Mouse (Mus musculus): ENCODE results near the gene Vps37c. TPM values are rescaled to one million over a fixed set of nuclear protein-coding genes. Genes with fewer than 3 reads are reported as not detected.

The Vps37c gene
- polyA plus RNA-seq (2015; fragmentation: Nextera tagmentation; extraction: Ambion mirVana): 28.7 and 30.3 TPM in 2 replicates

DNA sequence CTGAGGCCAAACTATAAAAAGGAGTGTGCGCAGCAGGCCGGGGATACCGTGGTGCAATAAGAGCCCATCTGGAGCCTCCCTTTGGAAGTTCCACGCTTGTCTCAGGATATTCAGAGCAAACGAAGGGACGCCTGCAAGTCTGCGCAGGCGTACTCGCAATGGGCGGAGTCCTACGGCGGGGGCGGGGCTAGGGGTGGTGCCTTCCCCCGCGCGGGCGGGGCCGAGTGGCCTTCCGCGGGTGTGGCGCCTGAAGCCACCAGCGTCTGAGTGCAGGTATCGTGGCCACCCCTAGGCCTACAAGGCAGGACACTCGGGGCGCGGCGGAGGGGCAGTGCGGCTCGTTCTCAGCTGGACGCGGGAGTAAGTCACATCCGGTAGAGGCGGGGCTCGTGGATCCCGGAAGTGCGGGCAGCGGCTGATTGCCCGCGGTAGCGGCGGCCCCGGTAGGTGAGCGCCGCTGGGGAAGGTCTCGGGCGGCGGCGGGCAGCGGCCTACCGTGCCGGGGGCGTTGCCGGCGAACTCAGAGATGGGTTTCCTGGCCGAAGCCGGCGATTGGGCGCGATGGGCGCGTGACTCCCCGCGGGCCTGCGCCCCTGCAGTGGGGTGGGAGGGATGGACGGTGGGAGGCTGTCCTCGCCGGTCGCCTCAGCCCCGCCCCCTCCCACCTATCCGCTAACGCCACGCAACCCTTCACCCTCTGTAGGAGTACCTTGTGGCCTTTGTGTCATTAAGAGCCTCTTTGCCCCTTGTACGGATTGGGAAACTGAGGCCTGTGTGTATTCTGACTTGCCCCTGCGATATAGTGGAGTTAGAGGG, at the start of gene Vps37c:
Vps37c (plus strand) TSS at position 199 of the 816 bp plus-strand sequence.
- Histone ChIP-seq H3K36me3 (no peaks in the 10 kb centered on the region), H3K27me3 (replicated peaks) (no peaks in the 10 kb centered on the region), H3K4me2 (peak within 1 kb of the TSS; percentile 66), H3K9ac (replicated peaks) (peak within 1 kb of the TSS; percentile 68), H3K27ac (replicated peaks) (peak within 1 kb of the TSS; percentile 97), H3K9me3 (replicated peaks) (no peaks in the 10 kb centered on the region), H3K4me1 (peaks cover 38% of the 10 kb centered on the region), H3K4me3 (replicated peaks) (peak within 1 kb of the TSS; percentile 75)
- peak; percentile 93 for ATAC-seq (ENCODE audit: low FRiP score)
- WGBS: under 1% methylated on average over 71 of the region's 74 CpGs

DNA sequence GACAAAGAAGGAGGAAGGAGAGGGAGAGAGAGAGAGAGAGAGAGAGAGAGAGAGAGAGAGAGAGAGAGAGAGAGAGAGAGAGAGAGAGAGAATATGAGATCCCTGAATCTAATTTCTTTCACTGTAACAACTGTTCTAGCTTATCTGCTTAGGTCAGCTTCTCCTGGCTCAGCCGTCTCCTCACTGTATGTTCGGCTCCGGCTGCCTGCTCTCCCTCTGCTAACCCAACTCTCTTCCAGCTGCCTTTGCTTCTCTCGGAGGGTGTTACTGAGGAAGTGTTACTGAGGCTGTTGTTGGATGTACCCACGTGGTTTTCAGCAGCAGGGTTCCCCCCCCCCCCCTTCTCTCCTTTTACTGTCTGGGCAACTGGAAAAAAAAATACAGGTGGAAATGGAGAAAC, 48.5 kb upstream of the Vps37c start:
- peak overlapping the region; percentile 17; the same call in 1 of the 2 replicates for H3K4me2 ChIP-seq
- WGBS: 9% methylated on average over 5 of the region's 5 CpGs

DNA sequence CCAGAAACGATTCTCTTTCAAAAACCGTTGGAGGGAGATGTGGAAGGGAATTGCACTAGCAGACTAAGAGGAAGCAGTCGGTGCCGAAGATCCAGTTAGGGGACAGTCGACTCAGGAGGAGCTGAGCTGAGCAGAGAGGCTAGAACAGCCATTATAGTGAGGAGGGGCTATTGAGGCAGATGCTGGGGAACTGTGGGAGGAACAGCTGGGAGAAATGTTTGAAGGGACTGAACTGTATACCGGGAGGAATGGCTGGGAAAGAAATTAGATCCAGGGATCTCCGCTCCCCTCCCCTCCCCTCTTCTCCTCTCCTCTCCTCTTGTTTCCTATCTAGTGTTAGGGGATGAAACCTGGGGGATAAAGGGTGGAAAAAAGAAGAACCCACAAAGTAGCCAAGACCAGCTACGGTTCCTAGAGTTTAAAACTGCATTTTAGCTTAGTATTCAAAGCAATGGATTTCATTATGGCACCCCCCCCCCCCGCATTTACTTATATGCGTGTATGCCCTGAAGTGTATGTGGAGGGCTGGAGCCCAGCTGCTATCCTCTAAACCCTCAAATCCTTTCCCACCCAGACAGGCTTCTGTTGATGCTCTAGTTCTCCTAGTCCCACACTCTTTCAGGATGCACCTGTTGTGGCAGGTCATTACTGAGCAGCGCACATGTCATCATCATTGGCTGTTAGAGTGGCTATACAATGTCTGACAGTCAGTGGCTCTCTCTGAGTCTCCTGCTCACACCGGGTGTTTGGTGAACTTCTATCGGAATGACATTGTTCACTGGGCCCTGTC, 47.8 kb upstream of the Vps37c start:
- H3K4me2 ChIP-seq: peak overlapping the region; percentile 17; the same call in 1 of the 2 replicates
- H3K4me1 ChIP-seq: no peaks in the 10 kb centered on the region
- no peak overlapping the region for H3K9ac ChIP-seq (replicated peaks)
- no peaks in the 10 kb centered on the region for H3K36me3 ChIP-seq
- H3K27ac ChIP-seq (replicated peaks): no peak overlapping the region
- no peaks in the 10 kb centered on the region for H3K9me3 ChIP-seq (replicated peaks)
- WGBS: 48% methylated on average over 13 of the region's 13 CpGs
- H3K27me3 ChIP-seq (replicated peaks): no peaks in the 10 kb centered on the region
- no peak overlapping the region for H3K4me3 ChIP-seq (replicated peaks)
- ATAC-seq (ENCODE audit: low FRiP score): no peak

More for the DNA sequence above, 48.5 kb upstream of the Vps37c start:
- H3K9me3 ChIP-seq (replicated peaks): no peaks in the 10 kb centered on the region
- no peak for ATAC-seq (ENCODE audit: low FRiP score)
- no peaks in the 10 kb centered on the region for H3K36me3 ChIP-seq
- H3K4me1 ChIP-seq: peaks cover 3% of the 10 kb centered on the region
- H3K27me3 ChIP-seq (replicated peaks): no peaks in the 10 kb centered on the region
- no peak overlapping the region for H3K27ac ChIP-seq (replicated peaks)
- no peak overlapping the region for H3K4me3 ChIP-seq (replicated peaks)
- H3K9ac ChIP-seq (replicated peaks): no peak overlapping the region

DNA sequence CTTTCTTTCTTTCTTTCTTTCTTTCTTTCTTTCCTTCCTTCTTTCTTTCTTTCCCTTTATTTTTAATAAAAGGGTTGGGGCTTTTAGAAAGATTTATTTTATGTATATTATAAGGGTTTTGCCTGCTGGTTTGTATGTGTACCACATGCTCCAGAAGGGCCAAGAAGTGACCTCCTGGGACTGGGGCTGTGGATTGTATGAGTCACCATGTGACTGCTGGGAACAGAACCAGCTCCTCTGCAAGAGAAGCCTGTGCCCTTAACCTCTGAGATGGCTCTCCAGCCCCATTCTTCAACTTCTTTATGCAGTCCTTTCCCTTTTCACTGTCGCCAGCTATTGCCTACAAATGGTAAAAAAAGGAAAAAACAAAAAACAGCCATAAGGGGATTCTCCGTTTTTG, 42.9 kb upstream of the Vps37c start:
- Histone ChIP-seq H3K9ac (replicated peaks) (no peak overlapping the region), H3K4me2 (no peak overlapping the region), H3K4me1 (no peaks in the 10 kb centered on the region), H3K27ac (replicated peaks) (no peak overlapping the region), H3K9me3 (replicated peaks) (no peaks in the 10 kb centered on the region), H3K27me3 (replicated peaks) (no peaks in the 10 kb centered on the region), H3K36me3 (no peaks in the 10 kb centered on the region), H3K4me3 (replicated peaks) (no peak overlapping the region)
- no peak for ATAC-seq (ENCODE audit: low FRiP score)
- 93% methylated on average over 2 of the region's 2 CpGs for WGBS

DNA sequence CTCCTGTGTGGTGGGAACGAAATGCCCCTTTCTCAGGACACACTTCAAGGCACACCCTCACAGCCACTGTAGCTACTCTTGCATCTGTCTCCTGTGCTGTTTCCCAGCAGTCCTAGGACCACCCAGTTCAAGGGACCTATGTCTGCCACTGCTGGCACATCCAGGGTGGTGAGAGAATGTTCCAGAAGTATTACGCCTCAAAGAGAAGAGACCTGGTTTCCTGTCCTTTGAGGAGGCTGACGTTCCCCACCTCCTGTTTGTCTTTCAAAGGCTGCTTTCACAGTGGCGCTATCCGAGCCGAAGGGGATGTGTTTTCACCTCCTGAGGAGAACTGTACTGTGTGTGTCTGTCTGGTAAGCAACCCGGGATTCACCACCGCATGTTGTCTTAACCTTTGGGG, 40.4 kb upstream of the Vps37c start:
- Histone ChIP-seq H3K4me1 (no peaks in the 10 kb centered on the region), H3K4me2 (no peak overlapping the region), H3K9me3 (replicated peaks) (no peaks in the 10 kb centered on the region), H3K9ac (replicated peaks) (no peak overlapping the region), H3K27me3 (replicated peaks) (no peaks in the 10 kb centered on the region), H3K27ac (replicated peaks) (no peak overlapping the region), H3K36me3 (no peaks in the 10 kb centered on the region), H3K4me3 (replicated peaks) (no peak overlapping the region)
- ATAC-seq (ENCODE audit: low FRiP score): no peak
- 81% methylated on average over 8 of the region's 8 CpGs for WGBS

DNA sequence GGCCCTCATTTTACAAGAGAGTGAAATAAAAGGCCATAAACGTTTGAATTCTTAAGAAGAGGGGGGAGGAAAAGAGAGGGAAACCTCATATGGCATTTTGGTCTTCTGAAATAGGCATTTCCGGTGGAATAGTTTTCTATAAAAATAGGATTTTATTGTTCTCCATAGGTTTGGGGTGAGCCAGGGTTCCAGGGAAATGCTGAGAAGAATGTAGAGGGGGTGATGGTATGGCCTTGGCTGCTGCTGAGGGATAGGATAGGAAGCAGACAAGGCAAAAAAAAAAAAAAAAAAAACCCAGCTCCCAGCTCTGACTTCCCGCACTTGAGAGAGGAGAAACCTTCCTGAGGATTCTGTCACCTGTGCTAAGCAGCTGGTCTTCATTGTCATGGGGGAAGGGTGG, 32.5 kb upstream of the Vps37c start:
- Histone ChIP-seq H3K4me2 (no peak overlapping the region), H3K4me3 (replicated peaks) (no peak overlapping the region), H3K9ac (replicated peaks) (no peak overlapping the region), H3K4me1 (no peaks in the 10 kb centered on the region), H3K36me3 (no peaks in the 10 kb centered on the region), H3K9me3 (replicated peaks) (no peaks in the 10 kb centered on the region), H3K27me3 (replicated peaks) (no peaks in the 10 kb centered on the region), H3K27ac (replicated peaks) (no peak overlapping the region)
- WGBS: 38% methylated on average over 3 of the region's 3 CpGs
- ATAC-seq (ENCODE audit: low FRiP score): no peak

DNA sequence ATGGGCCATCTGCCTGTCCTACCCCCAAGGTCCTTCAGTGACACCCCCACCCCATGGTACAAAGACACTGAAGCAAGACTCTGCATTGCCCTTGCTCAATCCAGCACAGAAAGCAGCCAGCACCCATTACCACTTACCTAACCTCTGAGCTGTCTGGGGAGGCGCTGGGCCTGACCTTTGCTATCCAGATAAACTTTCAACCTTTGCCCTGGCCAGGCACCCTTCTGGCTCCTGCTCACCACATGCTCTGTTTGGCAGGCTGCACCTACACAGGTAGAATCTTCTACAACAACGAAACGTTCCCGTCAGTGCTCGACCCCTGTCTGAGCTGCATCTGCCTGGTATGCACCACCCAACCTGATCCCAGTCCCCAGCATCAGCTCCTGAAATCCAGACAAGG, 30.8 kb upstream of the Vps37c start:
- H3K27ac ChIP-seq (replicated peaks): no peak overlapping the region
- no peak for ATAC-seq (ENCODE audit: low FRiP score)
- H3K4me1 ChIP-seq: no peaks in the 10 kb centered on the region
- WGBS: 86% methylated on average over 5 of the region's 5 CpGs
- no peaks in the 10 kb centered on the region for H3K9me3 ChIP-seq (replicated peaks)
- no peaks in the 10 kb centered on the region for H3K27me3 ChIP-seq (replicated peaks)
- no peak overlapping the region for H3K4me2 ChIP-seq
- H3K9ac ChIP-seq (replicated peaks): no peak overlapping the region
- no peaks in the 10 kb centered on the region for H3K36me3 ChIP-seq
- H3K4me3 ChIP-seq (replicated peaks): no peak overlapping the region

DNA sequence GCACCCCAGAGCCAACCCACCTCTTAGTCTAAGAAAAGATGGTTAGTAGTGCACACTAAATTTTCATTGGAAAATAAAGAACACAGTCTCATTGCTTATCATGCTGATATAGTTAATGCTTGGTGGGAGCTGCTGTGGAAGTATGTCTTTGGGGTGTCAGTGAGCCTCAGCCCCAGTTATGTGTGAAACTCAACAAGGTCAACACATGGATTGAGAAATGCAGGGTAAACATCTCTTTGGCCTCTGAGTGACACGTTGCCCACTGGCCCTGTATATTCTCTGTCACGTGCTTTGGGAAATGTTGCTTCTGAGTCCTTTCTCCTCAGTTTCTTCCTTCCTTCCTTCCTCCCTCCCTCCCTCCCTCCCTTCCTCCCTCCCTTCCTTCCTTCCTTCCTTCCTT, 30.1 kb upstream of the Vps37c start:
- H3K4me3 ChIP-seq (replicated peaks): no peak overlapping the region
- H3K27me3 ChIP-seq (replicated peaks): no peaks in the 10 kb centered on the region
- H3K27ac ChIP-seq (replicated peaks): no peak overlapping the region
- H3K9me3 ChIP-seq (replicated peaks): no peaks in the 10 kb centered on the region
- no peaks in the 10 kb centered on the region for H3K36me3 ChIP-seq
- no peaks in the 10 kb centered on the region for H3K4me1 ChIP-seq
- ATAC-seq (ENCODE audit: low FRiP score): no peak
- WGBS: 91% methylated on average over 2 of the region's 2 CpGs
- no peak overlapping the region for H3K4me2 ChIP-seq
- H3K9ac ChIP-seq (replicated peaks): no peak overlapping the region

DNA sequence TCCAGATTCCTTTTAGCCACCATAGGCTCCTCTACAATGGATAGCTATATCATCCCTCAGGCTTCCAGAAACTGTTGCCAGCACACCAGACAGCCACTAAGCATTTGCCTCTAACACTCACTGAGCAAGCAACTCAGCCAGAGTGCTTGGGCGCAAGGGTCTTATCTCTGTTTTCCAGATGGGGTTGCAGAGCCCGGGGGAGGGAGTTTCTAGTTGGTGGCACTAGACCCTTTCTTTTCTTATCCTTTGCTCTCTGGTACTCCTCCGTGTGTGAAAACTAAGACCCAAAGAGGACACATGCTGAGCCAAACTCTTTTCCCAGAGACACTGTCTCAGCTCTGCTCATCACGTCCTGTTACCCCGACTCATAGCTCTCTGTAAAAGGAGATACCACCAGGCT, 27.2 kb upstream of the Vps37c start:
- Histone ChIP-seq H3K36me3 (no peaks in the 10 kb centered on the region), H3K27ac (replicated peaks) (no peak overlapping the region), H3K4me1 (no peaks in the 10 kb centered on the region), H3K4me2 (no peak overlapping the region), H3K9me3 (replicated peaks) (no peaks in the 10 kb centered on the region), H3K9ac (replicated peaks) (no peak overlapping the region), H3K27me3 (replicated peaks) (no peaks in the 10 kb centered on the region), H3K4me3 (replicated peaks) (no peak overlapping the region)
- no peak for ATAC-seq (ENCODE audit: low FRiP score)
- 81% methylated on average over 5 of the region's 5 CpGs for WGBS

DNA sequence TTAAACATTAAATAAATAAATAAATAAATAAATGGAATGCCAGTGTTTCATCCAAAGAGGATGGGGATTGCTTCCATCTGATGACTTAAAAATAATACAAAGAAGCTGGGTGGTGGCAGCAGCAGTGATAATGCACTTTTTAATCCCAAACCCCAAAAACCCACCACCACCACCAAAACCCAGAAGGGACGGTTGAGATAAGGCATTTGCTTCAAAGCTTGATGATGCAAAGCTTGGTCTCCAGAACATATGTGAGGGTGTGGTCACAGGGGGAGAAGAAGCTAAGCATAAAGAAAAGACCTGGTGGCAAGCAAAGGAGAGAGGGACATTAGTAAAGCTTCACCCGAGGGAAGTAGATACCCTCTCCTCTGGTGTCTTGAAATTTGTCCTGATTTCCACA, 26.6 kb upstream of the Vps37c start:
- no peak overlapping the region for H3K4me3 ChIP-seq (replicated peaks)
- no peaks in the 10 kb centered on the region for H3K9me3 ChIP-seq (replicated peaks)
- WGBS: 85% methylated on average over 2 of the region's 2 CpGs

DNA sequence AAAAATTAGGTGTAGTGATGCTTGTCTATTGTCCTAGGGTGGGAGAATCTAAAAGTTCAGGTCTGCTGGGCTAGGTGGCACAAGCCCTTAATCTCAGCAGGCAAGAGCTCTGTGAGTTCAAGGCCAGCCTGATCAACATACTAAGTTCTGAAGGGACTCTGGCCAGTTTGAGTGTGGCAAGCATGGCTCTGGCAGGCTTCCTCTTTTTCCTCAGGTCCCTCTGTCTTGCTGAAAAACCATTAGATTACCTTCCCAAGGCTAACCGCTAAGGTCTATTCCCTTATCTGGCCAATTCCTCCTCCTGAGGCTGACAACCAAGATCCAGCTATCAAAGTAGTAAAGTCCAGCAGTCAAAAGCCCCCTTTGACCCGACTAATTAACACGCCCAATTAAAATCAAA, 25.9 kb upstream of the Vps37c start:
- no peaks in the 10 kb centered on the region for H3K36me3 ChIP-seq
- H3K27me3 ChIP-seq (replicated peaks): no peaks in the 10 kb centered on the region
- H3K4me3 ChIP-seq (replicated peaks): no peak overlapping the region
- H3K9ac ChIP-seq (replicated peaks): no peak overlapping the region
- ATAC-seq (ENCODE audit: low FRiP score): no peak
- 80% methylated on average over 3 of the region's 3 CpGs for WGBS
- H3K9me3 ChIP-seq (replicated peaks): no peaks in the 10 kb centered on the region
- no peaks in the 10 kb centered on the region for H3K4me1 ChIP-seq
- no peak overlapping the region for H3K4me2 ChIP-seq
- no peak overlapping the region for H3K27ac ChIP-seq (replicated peaks)

More for the DNA sequence above, 26.6 kb upstream of the Vps37c start:
- H3K27ac ChIP-seq (replicated peaks): no peak overlapping the region
- no peak for ATAC-seq (ENCODE audit: low FRiP score)
- H3K27me3 ChIP-seq (replicated peaks): no peaks in the 10 kb centered on the region
- no peaks in the 10 kb centered on the region for H3K36me3 ChIP-seq
- H3K4me1 ChIP-seq: no peaks in the 10 kb centered on the region
- H3K9ac ChIP-seq (replicated peaks): no peak overlapping the region
- H3K4me2 ChIP-seq: no peak overlapping the region

DNA sequence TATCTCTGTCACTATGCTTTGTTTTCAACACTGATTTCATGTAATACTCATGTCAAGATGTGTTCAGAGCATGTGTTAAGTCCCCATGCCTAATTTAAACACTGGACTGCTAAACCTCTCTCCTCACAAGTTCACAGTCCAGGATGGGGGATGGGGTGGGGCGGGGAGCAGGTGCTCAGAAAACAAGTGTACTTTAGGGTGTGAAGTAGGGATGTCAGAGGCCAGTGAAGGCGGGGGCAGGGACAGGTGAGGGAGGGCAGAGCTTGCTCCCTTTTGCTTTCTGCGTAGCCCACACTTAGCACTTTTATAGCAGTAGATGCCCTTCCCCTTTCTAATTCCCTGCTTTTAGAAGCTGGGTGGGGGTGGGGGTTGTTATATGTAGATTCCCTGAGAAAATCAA, 23.4 kb upstream of the Vps37c start:
- ATAC-seq (ENCODE audit: low FRiP score): peak; percentile 16; the same call in 1 of the 2 replicates
- 69% methylated on average over 3 of the region's 3 CpGs for WGBS
- H3K4me1 ChIP-seq: no peaks in the 10 kb centered on the region

More for the DNA sequence above, 23.4 kb upstream of the Vps37c start:
- Histone ChIP-seq H3K9me3 (replicated peaks) (no peaks in the 10 kb centered on the region), H3K4me3 (replicated peaks) (no peak overlapping the region), H3K36me3 (no peaks in the 10 kb centered on the region), H3K27ac (replicated peaks) (no peak overlapping the region), H3K27me3 (replicated peaks) (no peaks in the 10 kb centered on the region), H3K9ac (replicated peaks) (no peak overlapping the region), H3K4me2 (no peak overlapping the region)
